Mouse (Mus musculus) ES-Bruce4 (cell line): Measurements from ENCODE around the gene Sox5. TPM values are rescaled to one million over a fixed set of nuclear protein-coding genes. Genes with fewer than 3 reads are reported as not detected.

Experiments
- H3K27ac ChIP-seq: 2 replicates; pipeline ENCODE4 v1.5.1; 2012; ENCODE audit warnings: low read length, inconsistent platforms; ENCODE audit not compliant: insufficient read depth
- H3K27me3 ChIP-seq: 2 replicates; pipeline ENCODE4 v1.6.1; 2012; ENCODE audit warnings: mild to moderate bottlenecking, low read length, inconsistent platforms; ENCODE audit not compliant: control insufficient read depth, poor library complexity, insufficient read depth, severe bottlenecking
- H3K36me3 ChIP-seq: 2 replicates; pipeline ENCODE4 v1.6.1; 2012; ENCODE audit warnings: inconsistent platforms, mild to moderate bottlenecking, low read length, moderate library complexity; ENCODE audit not compliant: control insufficient read depth, poor library complexity, insufficient read depth, severe bottlenecking
- H3K4me1 ChIP-seq: one replicate; pipeline ENCODE4 v1.8.1; 2011; ENCODE audit warnings: low read length; ENCODE audit not compliant: control insufficient read depth, insufficient read depth
- H3K4me3 ChIP-seq: 2 replicates; pipeline ENCODE4 v1.5.1; 2011; ENCODE audit warnings: low read depth, mild to moderate bottlenecking, low read length
- H3K9ac ChIP-seq: 2 replicates; pipeline ENCODE4 v1.6.1; 2012; ENCODE audit warnings: low read depth, mild to moderate bottlenecking, inconsistent platforms; ENCODE audit not compliant: poor library complexity, severe bottlenecking
- H3K9me3 ChIP-seq: replicated peaks from 2 replicates; pipeline ENCODE4 v1.6.1; 2012; ENCODE audit warnings: mild to moderate bottlenecking, low read length, inconsistent platforms; ENCODE audit not compliant: control insufficient read depth, poor library complexity, insufficient read depth, severe bottlenecking
- CTCF ChIP-seq: IDR thresholded peaks from one replicate; pipeline ENCODE4 v1.8.1; 2011; ENCODE audit warnings: low read depth, low read length
- EP300 ChIP-seq: IDR thresholded peaks from 2 replicates; pipeline ENCODE4 v1.6.1; 2011; ENCODE audit warnings: low read depth, low read length; ENCODE audit not compliant: insufficient read depth
- POLR2A ChIP-seq: IDR thresholded peaks from one replicate; pipeline ENCODE4 v1.8.1; 2011; ENCODE audit warnings: low read length; ENCODE audit not compliant: insufficient read depth
- polyA plus RNA-seq: library from polyadenylated mRNA; stranded (reverse); fragments of >200 nt; gene quantifications from 2 replicates; pipeline ENCODE4 v1.2.4, GENCODE M21; 2011; ENCODE audit warnings: low read depth; ENCODE audit not compliant: missing spikeins, insufficient read depth, insufficient read length

The Sox5 gene
- polyA plus RNA-seq, 1 experiment = not detected

GRCm38 (mm10) chr6:143895092-143895491 lies 886.7 kb downstream of the Sox5 start:
- H3K4me3 ChIP-seq = no peak overlapping the region
- no peak overlapping the region for H3K9ac ChIP-seq
- no peak overlapping the region for H3K27ac ChIP-seq
- no peak for TF ChIP-seq EP300
- no peak for TF ChIP-seq POLR2A
- H3K9me3 ChIP-seq = no peaks in the 10 kb centered on the region
- H3K36me3 ChIP-seq = no peaks in the 10 kb centered on the region
- H3K27me3 ChIP-seq = no peaks in the 10 kb centered on the region
- H3K4me1 ChIP-seq = no peaks in the 10 kb centered on the region

DNA sequence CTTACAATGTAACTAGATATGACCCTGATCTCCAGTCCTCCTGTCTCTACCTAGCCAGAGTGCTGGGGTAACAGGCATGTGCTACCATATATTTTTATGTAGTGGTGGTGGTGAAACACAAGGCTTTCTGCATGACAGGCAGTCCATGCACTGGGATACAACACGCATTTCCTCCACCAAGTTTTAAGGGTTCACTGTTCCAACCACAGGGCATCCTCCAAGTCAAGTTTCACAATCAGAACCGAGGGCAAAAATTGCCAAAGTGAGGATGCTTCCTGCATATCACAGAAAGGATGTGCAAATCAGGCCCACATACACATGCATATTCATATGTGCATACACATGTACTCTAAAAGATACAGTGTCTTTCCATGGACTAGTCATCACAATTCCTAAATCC lies 888.9 kb downstream of the Sox5 start:
- Histone ChIP-seq H3K27ac (no peak overlapping the region), H3K9me3 (no peaks in the 10 kb centered on the region), H3K36me3 (no peaks in the 10 kb centered on the region), H3K9ac (no peak overlapping the region), H3K4me1 (no peaks in the 10 kb centered on the region), H3K4me3 (no peak overlapping the region), H3K27me3 (no peaks in the 10 kb centered on the region)
- no peak for TF ChIP-seq CTCF
- no peak for TF ChIP-seq POLR2A

GRCm38 (mm10) chr6:143888556-143888955 lies 893.2 kb downstream of the Sox5 start:
- Histone ChIP-seq H3K4me3 (no peak overlapping the region), H3K4me1 (no peaks in the 10 kb centered on the region), H3K27me3 (no peaks in the 10 kb centered on the region), H3K9me3 (peaks cover 3% of the 10 kb centered on the region; the same call in 1 of the 2 replicates), H3K9ac (no peak overlapping the region), H3K27ac (no peak overlapping the region), H3K36me3 (no peaks in the 10 kb centered on the region)
- TF ChIP-seq EP300 = no peak
- no peak for TF ChIP-seq CTCF
- TF ChIP-seq POLR2A = no peak

DNA sequence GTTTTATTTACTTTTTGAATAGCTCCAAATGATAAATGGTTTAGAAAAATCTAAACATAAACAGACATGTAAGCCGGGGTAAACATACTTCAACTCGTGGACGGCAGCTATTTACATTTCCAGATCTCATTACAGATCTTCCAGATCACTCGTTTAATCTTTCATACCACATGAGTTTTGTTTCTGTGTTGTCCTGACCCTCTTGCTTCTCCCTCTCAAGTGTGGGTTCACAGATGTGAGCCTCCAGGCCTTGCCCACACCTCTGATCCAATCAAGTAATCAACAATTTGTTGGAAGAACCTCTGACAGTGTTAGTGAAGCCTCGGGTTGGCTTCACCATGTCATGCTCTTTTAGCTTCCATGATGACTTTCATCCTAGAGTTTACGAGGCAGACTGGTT lies 903.3 kb downstream of the Sox5 start:
- H3K36me3 ChIP-seq = no peaks in the 10 kb centered on the region
- no peaks in the 10 kb centered on the region for H3K4me1 ChIP-seq
- no peak overlapping the region for H3K4me3 ChIP-seq
- no peak for TF ChIP-seq EP300
- H3K9me3 ChIP-seq = no peaks in the 10 kb centered on the region; the same call in 1 of the 2 replicates
- H3K9ac ChIP-seq = no peak overlapping the region
- no peaks in the 10 kb centered on the region for H3K27me3 ChIP-seq
- no peak overlapping the region for H3K27ac ChIP-seq

GRCm38 (mm10) chr6:143868790-143869189 lies 913.0 kb downstream of the Sox5 start:
- TF ChIP-seq CTCF (no peak), POLR2A (no peak), EP300 (no peak)
- no peaks in the 10 kb centered on the region for H3K4me1 ChIP-seq

GRCm38 (mm10) chr6:143868155-143868685 lies 913.6 kb downstream of the Sox5 start:
- Histone ChIP-seq H3K4me3 (no peak overlapping the region), H3K9ac (no peak overlapping the region), H3K36me3 (no peaks in the 10 kb centered on the region), H3K27ac (no peak overlapping the region), H3K4me1 (no peaks in the 10 kb centered on the region), H3K9me3 (no peaks in the 10 kb centered on the region), H3K27me3 (no peaks in the 10 kb centered on the region)
- TF ChIP-seq CTCF = no peak
- no peak for TF ChIP-seq EP300
- TF ChIP-seq POLR2A = no peak

More at GRCm38 (mm10) chr6:143868790-143869189, 913.0 kb downstream of the Sox5 start:
- H3K27ac ChIP-seq = no peak overlapping the region
- H3K4me3 ChIP-seq = no peak overlapping the region
- no peaks in the 10 kb centered on the region for H3K9me3 ChIP-seq
- H3K27me3 ChIP-seq = no peaks in the 10 kb centered on the region
- no peak overlapping the region for H3K9ac ChIP-seq
- H3K36me3 ChIP-seq = no peaks in the 10 kb centered on the region

DNA sequence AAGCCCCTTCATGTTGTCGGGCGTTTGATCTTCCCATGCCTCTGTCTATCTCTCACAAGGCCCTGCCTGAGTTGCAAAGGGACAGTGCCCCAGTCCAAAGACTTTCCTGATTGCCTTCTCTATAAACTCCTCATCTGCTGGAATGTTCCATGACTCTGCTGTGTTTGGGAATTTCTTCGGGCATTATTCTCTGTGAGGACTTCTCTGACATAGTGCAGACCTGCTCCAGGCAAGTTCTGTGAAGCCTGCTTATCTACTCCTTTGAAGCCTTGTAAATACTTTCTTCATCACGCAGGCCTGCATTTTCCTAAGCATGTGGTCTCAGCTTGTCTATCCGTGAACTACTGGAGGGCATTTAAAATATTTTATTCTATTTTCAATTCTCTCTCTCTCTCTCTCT lies 914.7 kb downstream of the Sox5 start:
- no peaks in the 10 kb centered on the region for H3K9me3 ChIP-seq
- H3K4me3 ChIP-seq = no peak overlapping the region
- TF ChIP-seq CTCF (no peak), EP300 (no peak), POLR2A (no peak)

More for the DNA sequence above, 914.7 kb downstream of the Sox5 start:
- no peaks in the 10 kb centered on the region for H3K36me3 ChIP-seq
- no peaks in the 10 kb centered on the region for H3K27me3 ChIP-seq
- H3K4me1 ChIP-seq = no peaks in the 10 kb centered on the region
- no peak overlapping the region for H3K27ac ChIP-seq
- no peak overlapping the region for H3K9ac ChIP-seq
